In genomic region chr14:50837236-50837635, GRCm38 (mm10) we compare ENCODE assay signal across 11 mouse cellular contexts. TPM values are rescaled to one million over a fixed set of nuclear protein-coding genes. Genes with fewer than 3 reads are reported as not detected.
DNase-seq lines count a peak whose midpoint lies in the region; ATAC-seq and TF ChIP-seq lines count a peak whose summit lies in the region.
"Had no signal": no experiment of that assay in that cellular context is flagged by ENCODE, and none has a peak within 500 bp of the region (broad histone marks: within the 10 kb centered on the region; RNA-seq: fewer than 3 reads in every experiment).

No protein-coding gene starts in this region.

- peak; percentile 42 for TF ChIP-seq CTCF in E14TG2a.4 (conservative IDR thresholded peaks at IDR 0.05; ENCODE audit: low read length)

- no peak overlapping the region for H3K9ac ChIP-seq in kidney, embryonic 15.5 days
- H3K9ac ChIP-seq in embryonic facial prominence, embryonic 11.5 days (replicated peaks; ENCODE audit: low read length) = no peak overlapping the region
- H3K9ac ChIP-seq: embryonic facial prominence, embryonic 13.5 days had no signal

- no peak for ATAC-seq in kidney, embryonic 15.5 days (replicated peaks; ENCODE audit: low FRiP score)
- no peak for ATAC-seq in embryonic facial prominence, embryonic 11.5 days (replicated peaks; ENCODE audit: insufficient number of reproducible peaks, low FRiP score, low TSS enrichment, low read depth)

- no peaks in the 10 kb centered on the region for H3K9me3 ChIP-seq in kidney, embryonic 15.5 days (replicated peaks)
- H3K9me3 ChIP-seq in E14TG2a.4 (ENCODE audit: low read length) = no peaks in the 10 kb centered on the region
- H3K9me3 ChIP-seq in embryonic facial prominence, embryonic 11.5 days (replicated peaks; ENCODE audit: control insufficient read depth, low read length) = no peaks in the 10 kb centered on the region
- H3K9me3 ChIP-seq: embryonic facial prominence, embryonic 13.5 days had no signal

- H3K4me3 ChIP-seq in kidney, embryonic 15.5 days (replicated peaks) = no peak overlapping the region
- no peak overlapping the region for H3K4me3 ChIP-seq in E14TG2a.4 (replicated peaks; ENCODE audit: low read length)
- no peak overlapping the region for H3K4me3 ChIP-seq in embryonic facial prominence, embryonic 11.5 days (ENCODE audit: low read depth, low read length)
- H3K4me3 ChIP-seq: embryonic facial prominence, embryonic 13.5 days had no signal

- WGBS in kidney, embryonic 15.5 days = 66% methylated on average over 6 of the region's 6 CpGs
- 52% methylated on average over 6 of the region's 6 CpGs for whole genome bisulfite sequencing in embryonic facial prominence, embryonic 11.5 days

- H3K27me3 ChIP-seq in kidney, embryonic 15.5 days = no peaks in the 10 kb centered on the region
- no peaks in the 10 kb centered on the region for H3K27me3 ChIP-seq in E14TG2a.4 (ENCODE audit: insufficient read depth, low read length)
- H3K27me3 ChIP-seq in embryonic facial prominence, embryonic 11.5 days (ENCODE audit: control insufficient read depth, insufficient read depth, low read length) = no peaks in the 10 kb centered on the region
- H3K27me3 ChIP-seq: embryonic facial prominence, embryonic 13.5 days had no signal

- H3K4me1 ChIP-seq in kidney, embryonic 15.5 days = no peaks in the 10 kb centered on the region
- H3K4me1 ChIP-seq in E14TG2a.4 (replicated peaks; ENCODE audit: low read depth, low read length) = peaks cover 16% of the 10 kb centered on the region
- H3K4me1 ChIP-seq in embryonic facial prominence, embryonic 11.5 days (ENCODE audit: control insufficient read depth, insufficient read depth, low read length) = no peaks in the 10 kb centered on the region
- H3K4me1 ChIP-seq: embryonic facial prominence, embryonic 13.5 days had no signal

- H3K4me2 ChIP-seq in kidney, embryonic 15.5 days = no peak overlapping the region
- H3K4me2 ChIP-seq in embryonic facial prominence, embryonic 11.5 days (ENCODE audit: low read depth, low read length) = no peak overlapping the region
- H3K4me2 ChIP-seq: embryonic facial prominence, embryonic 13.5 days had no signal

- H3K27ac ChIP-seq in kidney, embryonic 15.5 days = no peak overlapping the region
- no peak overlapping the region for H3K27ac ChIP-seq in embryonic facial prominence, embryonic 11.5 days (replicated peaks; ENCODE audit: low read depth, low read length)
- H3K27ac ChIP-seq: embryonic facial prominence, embryonic 13.5 days had no signal

- peaks cover 21% of the 10 kb centered on the region for H3K36me3 ChIP-seq in kidney, embryonic 15.5 days
- H3K36me3 ChIP-seq in E14TG2a.4 (ENCODE audit: insufficient read depth, low read length) = peaks cover 46% of the 10 kb centered on the region
- H3K36me3 ChIP-seq in embryonic facial prominence, embryonic 11.5 days (replicated peaks; ENCODE audit: control insufficient read depth, insufficient read depth, low read depth, low read length) = no peaks in the 10 kb centered on the region

- peak; percentile 45 to 55 for DNase-seq in cerebellum, postnatal 10 days
- no peak for DNase-seq in cerebellum, adult 11-12 months
- peak; percentile 17 for DNase-seq in kidney, postnatal 14 days
- peak; percentile 24 for DNase-seq in embryonic facial prominence, embryonic 11.5 days (ENCODE audit: low spot score)
- no peak for DNase-seq in ovary, postnatal 36 days (ENCODE audit: low spot score)
- DNase-seq in layer of hippocampus, adult 9-10 months (ENCODE audit: low spot score) = no peak
- DNase-seq: layer of hippocampus, adult 9-11 months; spleen, adult 18-20 months had no signal

RNA-seq across cellular contexts. Expression of gene Parp2, which starts 29.6 kb away (rescaled TPM):
- polyA plus RNA-seq in kidney, embryonic 15.5 days (2015; fragmentation: Nextera tagmentation; extraction: Ambion mirVana) = 64.9 and 65.6 TPM in 2 replicates
- 70.0 and 75.8 TPM in 2 replicates for polyA plus RNA-seq in embryonic facial prominence, embryonic 11.5 days (2014; fragmentation: Nextera tagmentation; extraction: Ambion mirVana)

RNA-seq across cellular contexts. Expression of gene Ccnb1ip1, which starts 29.7 kb away (rescaled TPM):
- polyA plus RNA-seq in kidney, embryonic 15.5 days (2015; fragmentation: Nextera tagmentation; extraction: Ambion mirVana) = not detected in 2 replicates
- not detected in 2 replicates for polyA plus RNA-seq in embryonic facial prominence, embryonic 11.5 days (2014; fragmentation: Nextera tagmentation; extraction: Ambion mirVana)
- polyA plus RNA-seq: embryonic facial prominence, embryonic 13.5 days had no signal

RNA-seq across cellular contexts. Expression of gene Tep1, which starts 33.1 kb away (rescaled TPM):
- polyA plus RNA-seq in kidney, embryonic 15.5 days (2015; fragmentation: Nextera tagmentation; extraction: Ambion mirVana) = 6.2 and 8.5 TPM in 2 replicates
- 5.3 and 5.5 TPM in 2 replicates for polyA plus RNA-seq in embryonic facial prominence, embryonic 11.5 days (2014; fragmentation: Nextera tagmentation; extraction: Ambion mirVana)

RNA-seq across cellular contexts. Expression of gene Ttc5, which starts 51.9 kb away (rescaled TPM):
- 74.4 and 78.5 TPM in 2 replicates for polyA plus RNA-seq in kidney, embryonic 15.5 days (2015; fragmentation: Nextera tagmentation; extraction: Ambion mirVana)
- 88.7 and 93.8 TPM in 2 replicates for polyA plus RNA-seq in embryonic facial prominence, embryonic 11.5 days (2014; fragmentation: Nextera tagmentation; extraction: Ambion mirVana)

Comparison
In these comparisons a context has a peak if more than half of its experiments do, and no peak if none do; other contexts are left out.
1. DNase-seq: peak in cerebellum, postnatal 10 days (2 of 2), kidney, postnatal 14 days (single experiment) and embryonic facial prominence, embryonic 11.5 days (single experiment); none in cerebellum, adult 11-12 months (single experiment), ovary, postnatal 36 days (single experiment) and layer of hippocampus, adult 9-10 months (single experiment).